Mouse (Mus musculus) hindbrain, embryonic 15.5 days (tissue): ENCODE data around the gene Slc25a36. TPM values are rescaled to one million over a fixed set of nuclear protein-coding genes. Genes with fewer than 3 reads are reported as not detected.

Experiments
- ATAC-seq: fragments of 200-750 bp; cut with Nextera tagmentation; 2 replicates; pipeline ENCODE4 v1.8.0; 2017; ENCODE audit warnings: low read depth, moderate number of reproducible peaks, moderate TSS enrichment; ENCODE audit not compliant: low FRiP score
- H3K27ac ChIP-seq: fragments of 300-500 bp; sonication (generic); replicated peaks from 2 replicates; pipeline ENCODE4 v1.5.1; 2015; ENCODE audit warnings: mild to moderate bottlenecking, inconsistent platforms
- H3K27me3 ChIP-seq: fragments of 300-500 bp; sonication (generic); 2 replicates; pipeline ENCODE4 v1.6.1; 2015; ENCODE audit warnings: control low read depth, inconsistent platforms
- H3K36me3 ChIP-seq: fragments of 300-500 bp; sonication (generic); 2 replicates; pipeline ENCODE4 v1.6.1; 2015; ENCODE audit warnings: control low read depth, inconsistent platforms
- H3K4me1 ChIP-seq: fragments of 300-500 bp; sonication (generic); replicated peaks from 2 replicates; pipeline ENCODE4 v1.6.1; 2015; ENCODE audit warnings: control low read depth, inconsistent platforms
- H3K4me2 ChIP-seq: fragments of 300-500 bp; sonication (generic); 2 replicates; pipeline ENCODE4 v1.6.1; 2015; ENCODE audit warnings: moderate library complexity, mild to moderate bottlenecking, inconsistent platforms
- H3K4me3 ChIP-seq: fragments of 300-500 bp; sonication (generic); 2 replicates; pipeline ENCODE4 v1.5.1; 2015; ENCODE audit warnings: mild to moderate bottlenecking, inconsistent platforms
- H3K9ac ChIP-seq: fragments of 300-500 bp; sonication (generic); 2 replicates; pipeline ENCODE4 v1.6.1; 2015; ENCODE audit warnings: inconsistent platforms
- H3K9me3 ChIP-seq: fragments of 300-500 bp; sonication (generic); 2 replicates; pipeline ENCODE4 v1.6.1; 2016; ENCODE audit warnings: control low read depth, inconsistent platforms
- WGBS: fragments of 180-500 bp; shearing (Covaris S2); methylation state at CpG from one replicate; pipeline ENCODE4 v1.1.7; 2015; 5-methylcytosine and 5-hydroxymethylcytosine counted together
- polyA plus RNA-seq: library from polyadenylated mRNA; unstranded; fragments of >200 nt; fragmentation: Nextera tagmentation; extraction: Ambion mirVana; gene quantifications from 2 replicates; pipeline ENCODE4 v1.2.1, GENCODE M21; 2015

The Slc25a36 gene
- polyA plus RNA-seq, 1 experiment from 2014 or later = 71.9 TPM

GRCm38 (mm10) chr9:97065885-97066284 is 45.1 kb downstream of the Slc25a36 start:
- Histone ChIP-seq H3K4me1 (peaks cover 10% of the 10 kb centered on the region; the same call in 1 of the 2 replicates), H3K36me3 (no peaks in the 10 kb centered on the region), H3K4me3 (no peak overlapping the region), H3K9me3 (no peaks in the 10 kb centered on the region), H3K9ac (no peak overlapping the region), H3K4me2 (no peak overlapping the region), H3K27ac (no peak overlapping the region), H3K27me3 (no peaks in the 10 kb centered on the region)
- ATAC-seq = no peak
- 40% methylated on average over 4 of the region's 4 CpGs for WGBS

DNA sequence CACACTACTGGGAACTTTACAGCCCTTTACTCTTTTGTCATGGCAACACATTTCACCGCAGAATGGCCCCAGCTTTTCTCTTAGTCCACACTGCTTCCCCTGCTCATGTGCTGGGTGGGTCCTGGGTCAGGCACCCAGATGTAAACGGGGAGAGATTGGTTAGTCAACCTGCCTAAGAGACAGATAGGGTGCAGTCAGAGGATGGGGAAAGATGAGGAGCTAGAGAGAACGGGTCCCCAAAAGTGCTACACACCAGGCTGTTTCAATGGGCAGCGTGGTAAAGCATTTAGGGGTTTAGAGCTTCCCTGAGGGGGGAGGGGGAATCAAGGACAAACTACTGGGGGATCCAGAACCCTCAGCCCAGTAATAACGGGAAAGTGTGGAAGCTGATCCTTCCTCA is 45.7 kb downstream of the Slc25a36 start:
- H3K27me3 ChIP-seq = no peaks in the 10 kb centered on the region
- ATAC-seq = no peak
- no peak overlapping the region for H3K4me3 ChIP-seq
- no peak overlapping the region for H3K4me2 ChIP-seq
- H3K9me3 ChIP-seq = no peaks in the 10 kb centered on the region
- H3K36me3 ChIP-seq = no peaks in the 10 kb centered on the region
- WGBS = 42% methylated on average over 5 of the region's 5 CpGs
- no peak overlapping the region for H3K9ac ChIP-seq
- H3K4me1 ChIP-seq = peaks cover 13% of the 10 kb centered on the region; the same call in 1 of the 2 replicates
- H3K27ac ChIP-seq = no peak overlapping the region

- WGBS = 95% methylated on average over 1 of the region's 1 CpGs
- H3K27ac ChIP-seq = no peak overlapping the region
- H3K4me1 ChIP-seq = peaks cover 13% of the 10 kb centered on the region; the same call in 1 of the 2 replicates
- no peaks in the 10 kb centered on the region for H3K36me3 ChIP-seq
- H3K27me3 ChIP-seq = no peaks in the 10 kb centered on the region
- H3K9me3 ChIP-seq = no peaks in the 10 kb centered on the region
- H3K9ac ChIP-seq = no peak overlapping the region
- no peak for ATAC-seq
- H3K4me3 ChIP-seq = no peak overlapping the region
- H3K4me2 ChIP-seq = no peak overlapping the region
These were observed 46.8 kb downstream of the Slc25a36 start for GRCm38 (mm10) chr9:97064161-97064560.

DNA sequence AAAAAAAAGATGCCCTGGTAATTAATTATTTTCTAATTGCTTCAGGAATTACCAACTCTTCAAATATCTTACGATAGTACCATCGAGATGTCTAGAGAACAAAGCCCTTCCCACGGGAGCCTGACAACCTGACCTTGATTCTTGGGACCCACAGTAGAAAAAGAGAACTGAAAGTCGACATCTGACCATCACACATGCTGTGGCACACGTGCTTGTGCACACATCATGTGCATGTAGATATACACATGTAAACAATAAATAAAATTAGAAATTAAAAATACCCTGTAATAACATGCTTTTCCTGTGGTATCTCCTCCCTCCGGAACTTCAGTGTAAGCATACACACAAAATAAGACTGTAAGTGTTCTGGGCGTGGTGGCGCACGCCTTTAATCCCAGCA is 49.3 kb downstream of the Slc25a36 start:
- Histone ChIP-seq H3K9me3 (no peaks in the 10 kb centered on the region), H3K4me2 (no peak overlapping the region), H3K27ac (no peak overlapping the region), H3K4me1 (peaks cover 15% of the 10 kb centered on the region), H3K36me3 (no peaks in the 10 kb centered on the region), H3K9ac (no peak overlapping the region), H3K27me3 (no peaks in the 10 kb centered on the region), H3K4me3 (no peak overlapping the region)
- ATAC-seq = no peak
- WGBS = 94% methylated on average over 9 of the region's 9 CpGs

DNA sequence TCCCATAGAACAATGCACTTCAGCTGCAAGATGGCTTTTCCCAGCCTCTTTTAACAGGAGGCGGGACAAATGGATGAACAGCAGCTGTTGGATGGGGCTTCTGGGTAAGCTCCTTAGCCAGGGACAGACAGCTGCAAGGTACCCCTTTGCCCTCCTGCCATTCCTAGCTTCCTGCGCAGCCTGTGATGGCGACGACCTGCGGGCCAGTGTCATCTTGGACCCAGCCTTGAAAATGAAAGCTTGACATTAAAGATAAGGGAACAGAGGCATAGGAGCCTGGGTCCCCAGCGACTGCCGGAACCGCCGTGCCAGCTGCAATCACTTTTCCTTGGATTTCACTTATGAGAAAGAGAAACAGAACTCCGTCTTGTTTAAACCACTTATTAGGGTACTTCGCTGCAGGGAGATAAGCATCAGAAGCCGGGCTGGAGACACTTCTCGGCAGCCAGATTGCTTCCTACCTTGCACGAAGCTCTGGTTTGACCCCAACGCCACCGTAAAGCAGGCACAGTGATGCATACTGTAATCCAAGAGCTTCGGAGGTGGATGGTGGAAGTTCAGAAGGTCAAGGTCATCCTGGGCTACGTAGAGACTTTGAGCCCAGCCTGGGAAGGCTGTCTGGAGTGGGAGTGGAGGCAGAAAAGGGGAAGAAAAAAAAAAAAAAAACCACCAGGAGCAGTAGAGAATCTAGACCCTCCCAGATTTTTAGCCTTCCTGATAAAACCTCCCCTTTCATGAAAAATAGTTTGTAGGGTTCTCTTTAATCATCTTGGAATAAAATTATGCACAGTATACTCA is 54.2 kb downstream of the Slc25a36 start:
- Histone ChIP-seq H3K27ac (0 out of 2 replicates have a peak overlapping the region, but pooled peaks have one; percentile 14), H3K9ac (no peak overlapping the region), H3K36me3 (no peaks in the 10 kb centered on the region), H3K4me2 (peak overlapping the region; percentile 34), H3K4me1 (peaks cover 10% of the 10 kb centered on the region; the same call in 1 of the 2 replicates), H3K9me3 (no peaks in the 10 kb centered on the region), H3K4me3 (no peak overlapping the region), H3K27me3 (no peaks in the 10 kb centered on the region)
- 50% methylated on average over 18 of the region's 18 CpGs for WGBS
- peak; percentile 49; the same call in 1 of the 2 replicates for ATAC-seq

- Histone ChIP-seq H3K4me2 (no peak overlapping the region), H3K9ac (no peak overlapping the region), H3K36me3 (no peaks in the 10 kb centered on the region), H3K9me3 (no peaks in the 10 kb centered on the region), H3K27ac (no peak overlapping the region), H3K4me3 (no peak overlapping the region), H3K4me1 (peaks cover 16% of the 10 kb centered on the region), H3K27me3 (no peaks in the 10 kb centered on the region)
- 39% methylated on average over 14 of the region's 14 CpGs for WGBS
- ATAC-seq = 0 out of 2 replicates have a peak, but pooled peaks have one; percentile 20
These were observed 55.1 kb downstream of the Slc25a36 start for GRCm38 (mm10) chr9:97055906-97056305.

- H3K36me3 ChIP-seq = no peaks in the 10 kb centered on the region
- no peaks in the 10 kb centered on the region for H3K9me3 ChIP-seq
- 12% methylated on average over 8 of the region's 8 CpGs for WGBS
- H3K27me3 ChIP-seq = no peaks in the 10 kb centered on the region
- H3K4me3 ChIP-seq = no peak overlapping the region
- H3K27ac ChIP-seq = no peak overlapping the region
- H3K4me1 ChIP-seq = peaks cover 6% of the 10 kb centered on the region; the same call in 1 of the 2 replicates
- peak; percentile 71 for ATAC-seq
- H3K9ac ChIP-seq = no peak overlapping the region
- H3K4me2 ChIP-seq = no peak overlapping the region
These were observed 59.8 kb downstream of the Slc25a36 start for GRCm38 (mm10) chr9:97051176-97051575.

GRCm38 (mm10) chr9:97046240-97046639 is 64.7 kb downstream of the Slc25a36 start:
- no peaks in the 10 kb centered on the region for H3K27me3 ChIP-seq
- H3K4me1 ChIP-seq = peaks cover 4% of the 10 kb centered on the region; the same call in 1 of the 2 replicates
- H3K9me3 ChIP-seq = no peaks in the 10 kb centered on the region
- no peak overlapping the region for H3K4me3 ChIP-seq
- H3K36me3 ChIP-seq = no peaks in the 10 kb centered on the region
- H3K4me2 ChIP-seq = no peak overlapping the region
- WGBS = 83% methylated on average over 4 of the region's 4 CpGs
- ATAC-seq = no peak
- no peak overlapping the region for H3K27ac ChIP-seq
- H3K9ac ChIP-seq = no peak overlapping the region

- no peaks in the 10 kb centered on the region for H3K9me3 ChIP-seq
- WGBS = 56% methylated on average over 8 of the region's 8 CpGs
- H3K36me3 ChIP-seq = no peaks in the 10 kb centered on the region
- no peak overlapping the region for H3K27ac ChIP-seq
- no peaks in the 10 kb centered on the region for H3K4me1 ChIP-seq
- no peak overlapping the region for H3K9ac ChIP-seq
- H3K27me3 ChIP-seq = no peaks in the 10 kb centered on the region
- H3K4me3 ChIP-seq = no peak overlapping the region
- no peak overlapping the region for H3K4me2 ChIP-seq
- ATAC-seq = no peak
These were observed 69.3 kb downstream of the Slc25a36 start for GRCm38 (mm10) chr9:97041633-97042032.

GRCm38 (mm10) chr9:97038010-97038409 is 72.9 kb downstream of the Slc25a36 start:
- ATAC-seq = no peak
- H3K9ac ChIP-seq = no peak overlapping the region
- no peak overlapping the region for H3K4me2 ChIP-seq
- no peaks in the 10 kb centered on the region for H3K27me3 ChIP-seq
- H3K4me3 ChIP-seq = no peak overlapping the region
- WGBS = 94% methylated on average over 3 of the region's 3 CpGs
- no peak overlapping the region for H3K27ac ChIP-seq
- H3K4me1 ChIP-seq = no peaks in the 10 kb centered on the region
- H3K9me3 ChIP-seq = no peaks in the 10 kb centered on the region
- no peaks in the 10 kb centered on the region for H3K36me3 ChIP-seq

- H3K36me3 ChIP-seq = no peaks in the 10 kb centered on the region
- H3K9me3 ChIP-seq = no peaks in the 10 kb centered on the region
- H3K4me3 ChIP-seq = no peak overlapping the region
- no peaks in the 10 kb centered on the region for H3K27me3 ChIP-seq
- H3K4me1 ChIP-seq = no peaks in the 10 kb centered on the region
- no peak overlapping the region for H3K9ac ChIP-seq
- no peak for ATAC-seq
- H3K4me2 ChIP-seq = no peak overlapping the region
- 58% methylated on average over 7 of the region's 7 CpGs for WGBS
- H3K27ac ChIP-seq = no peak overlapping the region
These were observed 74.3 kb downstream of the Slc25a36 start for GRCm38 (mm10) chr9:97036656-97037055.

DNA sequence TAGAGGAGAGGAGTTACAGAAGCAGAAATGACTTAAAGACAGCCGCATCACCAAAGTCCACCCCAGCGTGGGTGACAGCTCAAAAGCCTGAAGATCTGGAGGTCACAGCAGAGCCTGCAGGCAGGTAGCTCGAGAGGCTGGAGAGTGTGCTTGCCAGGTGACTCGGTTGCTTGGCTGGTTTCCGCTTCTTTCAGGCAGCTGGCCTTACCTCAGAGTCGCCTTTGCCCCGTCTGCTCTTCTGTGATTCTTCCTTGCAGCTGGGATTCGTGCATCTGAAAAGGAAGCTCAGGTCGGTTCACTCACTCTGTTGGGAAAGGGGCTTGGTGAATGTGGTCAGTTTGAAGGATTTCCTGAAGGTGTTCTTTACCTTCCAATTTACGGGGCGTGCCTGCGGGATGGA is 83.6 kb downstream of the Slc25a36 start:
- H3K4me3 ChIP-seq = no peak overlapping the region
- no peaks in the 10 kb centered on the region for H3K9me3 ChIP-seq
- no peak for ATAC-seq
- H3K4me1 ChIP-seq = no peaks in the 10 kb centered on the region
- H3K4me2 ChIP-seq = no peak overlapping the region
- H3K27ac ChIP-seq = no peak overlapping the region
- H3K27me3 ChIP-seq = no peaks in the 10 kb centered on the region
- H3K9ac ChIP-seq = no peak overlapping the region
- WGBS = 76% methylated on average over 12 of the region's 12 CpGs
- H3K36me3 ChIP-seq = no peaks in the 10 kb centered on the region
